Mouse (Mus musculus) ES-E14 (cell line): Measurements from ENCODE around the gene Kif13a. TPM values are rescaled to one million over a fixed set of nuclear protein-coding genes. Genes with fewer than 3 reads are reported as not detected.

ENCODE experiments used
- DNase-seq: peaks from one replicate; pipeline ENCODE4 v3.0.0-alpha.2; 2013; ENCODE audit warnings: low read depth, low spot score
- H3K27ac ChIP-seq: 2 replicates; pipeline ENCODE4 v1.5.1; 2012; ENCODE audit warnings: low read depth, mild to moderate bottlenecking, low read length, moderate library complexity, mixed read lengths; ENCODE audit not compliant: poor library complexity, insufficient read depth, severe bottlenecking
- H3K36me3 ChIP-seq: 2 replicates; pipeline ENCODE4 v1.6.1; 2012; ENCODE audit warnings: mild to moderate bottlenecking, low read length, moderate library complexity, mixed read lengths; ENCODE audit not compliant: control insufficient read depth, poor library complexity, insufficient read depth, severe bottlenecking
- H3K4me1 ChIP-seq, 2 experiments: fragments of 150-350 bp in 1 of 2; sonication (generic) in 1 of 2; 2 replicates each; pipeline ENCODE4 v1.6.1; 2012; ENCODE audit warnings: low read length in 2 of 2, mild to moderate bottlenecking in 1 of 2, mixed read lengths in 1 of 2; ENCODE audit not compliant: control insufficient read depth in 2 of 2, insufficient read depth in 2 of 2, poor library complexity in 1 of 2
- H3K4me3 ChIP-seq, 2 experiments: fragments of 150-350 bp in 1 of 2; sonication (generic) in 1 of 2; 2 replicates each; pipeline ENCODE4 v1.5.1; 2012; ENCODE audit warnings: low read length in 2 of 2, low read depth in 1 of 2, mild to moderate bottlenecking in 1 of 2, mixed read lengths in 1 of 2; ENCODE audit not compliant: insufficient read depth in 1 of 2, poor library complexity in 1 of 2, severe bottlenecking in 1 of 2
- H3K9ac ChIP-seq: 2 replicates; pipeline ENCODE4 v1.6.1; 2012; ENCODE audit warnings: low read depth, mild to moderate bottlenecking, low read length, mixed read lengths; ENCODE audit not compliant: poor library complexity, insufficient read depth, severe bottlenecking
- H3K9me3 ChIP-seq: fragments of 150-350 bp; sonication (generic); 2 replicates; pipeline ENCODE4 v1.6.1; 2012; ENCODE audit warnings: low read depth, mild to moderate bottlenecking, low read length; ENCODE audit not compliant: control insufficient read depth, insufficient read depth
- CHD2 ChIP-seq: IDR thresholded peaks from 2 replicates; pipeline ENCODE4 v1.6.1; 2014; ENCODE audit warnings: mild to moderate bottlenecking, low read depth, low read length, inconsistent platforms
- HCFC1 ChIP-seq: IDR thresholded peaks from 2 replicates; pipeline ENCODE4 v1.6.1; 2012; ENCODE audit warnings: low read length, inconsistent platforms, borderline replicate concordance; ENCODE audit not compliant: insufficient read depth
- MAFK ChIP-seq: IDR thresholded peaks from 2 replicates; pipeline ENCODE4 v1.6.1; 2014; ENCODE audit warnings: mild to moderate bottlenecking, low read depth, low read length, inconsistent platforms; ENCODE audit not compliant: insufficient read depth
- ZC3H11A ChIP-seq: IDR thresholded peaks from 2 replicates; pipeline ENCODE4 v1.6.1; 2012; ENCODE audit warnings: low read depth, mild to moderate bottlenecking, inconsistent platforms, low read length, borderline replicate concordance
- ZNF384 ChIP-seq: IDR thresholded peaks from 2 replicates; pipeline ENCODE4 v1.6.1; 2012; ENCODE audit warnings: low read depth, low read length, inconsistent platforms
- in situ Hi-C, 2 experiments: fragments of 600-800 bp; cut with MboI; formaldehyde crosslinking; loops; one replicate each; pipeline ENCODE4 v1.15.1; 2025; ENCODE audit warnings: low sequenced_read_pairs in 2 of 2, inconsistent platforms in 1 of 2; ENCODE audit not compliant: unreplicated experiment in 2 of 2
- total RNA-seq: library from RNA; depleted of rRNA; stranded (reverse); fragments of 300-350 nt; gene quantifications from 2 replicates; pipeline ENCODE4 v1.2.3, GENCODE M21; 2012

Gene Kif13a
- total RNA-seq, 1 experiment: 23.6 TPM

DNA sequence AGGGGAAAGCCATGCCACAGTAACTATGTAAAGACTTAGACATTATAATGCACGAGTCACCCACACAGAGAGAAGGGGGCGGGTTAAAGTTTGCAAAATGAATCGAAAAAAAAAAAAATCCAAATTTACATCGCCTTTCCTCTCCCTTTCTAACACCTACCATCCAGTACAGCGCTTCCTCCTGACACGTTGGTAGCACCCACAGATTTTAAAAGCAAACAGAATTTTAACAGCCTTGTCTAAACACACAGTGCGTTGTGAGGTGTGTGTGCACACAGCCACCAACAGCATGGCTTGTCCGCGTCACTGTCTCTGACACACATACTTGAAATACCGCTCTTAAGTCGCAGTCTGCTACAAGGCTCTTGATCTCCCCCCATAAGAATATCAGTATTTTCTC is 94.3 kb downstream of the Kif13a start:
- Histone ChIP-seq H3K36me3 (peaks cover 2% of the 10 kb centered on the region; the same call in 1 of the 2 replicates), H3K9ac (no peak overlapping the region), H3K9me3 (no peaks in the 10 kb centered on the region), H3K27ac (no peak overlapping the region), H3K4me3 (no peak overlapping the region), H3K4me1 (no peaks in the 10 kb centered on the region)
- TF ChIP-seq ZNF384 (no peak), CHD2 (no peak), ZC3H11A (no peak), HCFC1 (no peak), MAFK (no peak)
- DNase-seq: no peak
- in situ Hi-C loops: loop anchor here in 1 of 2 experiments (25.0 kb wide), 1 partner anchor 177 kb away; the partner anchor contains the start of gene Nhlrc1

- TF ChIP-seq ZC3H11A (no peak), ZNF384 (no peak), MAFK (no peak), HCFC1 (no peak), CHD2 (no peak)
- H3K36me3 ChIP-seq: peaks cover 2% of the 10 kb centered on the region; the same call in 1 of the 2 replicates
- in situ Hi-C loops: loop anchor here in 1 of 2 experiments (25.0 kb wide), 1 partner anchor 177 kb away; the partner anchor contains the start of gene Nhlrc1
These were observed 94.9 kb downstream of the Kif13a start for GRCm38 (mm10) chr13:46834805-46835204.

GRCm38 (mm10) chr13:46833586-46833985 is 96.1 kb downstream of the Kif13a start:
- Histone ChIP-seq H3K4me3 (no peak overlapping the region), H3K36me3 (peaks cover 2% of the 10 kb centered on the region; the same call in 1 of the 2 replicates), H3K9ac (no peak overlapping the region), H3K4me1 (no peaks in the 10 kb centered on the region), H3K9me3 (no peaks in the 10 kb centered on the region), H3K27ac (no peak overlapping the region)
- in situ Hi-C loops: loop anchor here in 1 of 2 experiments (25.0 kb wide), 1 partner anchor 179 kb away; the partner anchor contains the start of gene Nhlrc1
- DNase-seq: no peak
- TF ChIP-seq HCFC1 (no peak), ZC3H11A (no peak), MAFK (no peak), ZNF384 (no peak), CHD2 (no peak)

More at GRCm38 (mm10) chr13:46834805-46835204, 94.9 kb downstream of the Kif13a start:
- no peak overlapping the region for H3K27ac ChIP-seq
- no peak for DNase-seq
- no peak overlapping the region for H3K4me3 ChIP-seq
- no peaks in the 10 kb centered on the region for H3K4me1 ChIP-seq
- H3K9ac ChIP-seq: no peak overlapping the region
- H3K9me3 ChIP-seq: no peaks in the 10 kb centered on the region

DNA sequence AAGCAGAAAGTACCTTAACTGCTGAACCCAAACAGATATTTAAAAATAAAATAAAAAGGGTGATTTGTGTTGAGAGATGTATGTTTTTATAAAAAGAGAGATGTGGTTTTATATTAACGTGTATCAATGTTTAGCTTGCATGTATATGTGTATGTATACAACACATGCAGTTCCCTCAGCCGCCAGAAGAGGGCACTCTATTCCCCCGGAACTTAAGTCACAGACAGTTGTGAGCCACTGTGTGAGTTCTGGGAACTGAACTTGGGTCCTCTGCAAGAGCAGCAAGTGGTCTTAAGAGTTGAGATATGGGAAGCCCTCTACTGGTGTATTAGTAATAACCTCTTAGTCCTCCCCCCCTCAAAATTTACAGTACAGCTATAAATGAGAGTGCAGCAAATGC is 96.7 kb downstream of the Kif13a start:
- in situ Hi-C loops: loop anchor here in 1 of 2 experiments (25.0 kb wide), 1 partner anchor 179 kb away; the partner anchor contains the start of gene Nhlrc1
- TF ChIP-seq MAFK (no peak), ZC3H11A (no peak), CHD2 (no peak), ZNF384 (no peak), HCFC1 (no peak)
- peak; percentile 59 for DNase-seq
- no peak overlapping the region for H3K4me3 ChIP-seq
- H3K27ac ChIP-seq: no peak overlapping the region
- H3K4me1 ChIP-seq: no peaks in the 10 kb centered on the region
- no peaks in the 10 kb centered on the region for H3K9me3 ChIP-seq
- H3K36me3 ChIP-seq: peaks cover 2% of the 10 kb centered on the region; the same call in 1 of the 2 replicates
- H3K9ac ChIP-seq: no peak overlapping the region
